Mouse (Mus musculus): ENCODE measurements around the gene G3bp1. TPM values are rescaled to one million over a fixed set of nuclear protein-coding genes. Genes with fewer than 3 reads are reported as not detected.

Gene G3bp1
- total RNA-seq, 2 experiments from 2014 or later = 58.5 to 63.4 TPM

DNA sequence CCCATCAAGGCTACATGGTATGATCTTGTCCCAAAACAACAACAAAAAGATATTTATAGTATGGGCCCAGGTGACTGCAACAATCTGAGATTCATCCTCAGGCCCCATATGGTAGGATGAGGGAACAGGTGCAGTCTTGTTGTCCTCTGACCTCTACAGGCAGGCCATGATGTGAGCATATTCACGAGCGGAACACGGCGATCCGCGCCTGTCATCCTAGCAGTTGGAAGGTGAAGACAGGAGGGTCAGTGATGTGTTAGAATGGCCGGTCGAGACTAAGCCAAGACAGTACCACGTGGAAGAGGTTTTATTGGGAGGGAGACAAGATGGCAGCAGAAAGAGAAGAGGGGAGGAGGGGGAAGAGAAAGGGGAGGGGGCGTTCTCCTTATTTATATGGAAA lies 4.8 kb upstream of the G3bp1 start:
- DNase-seq = no peak

DNA sequence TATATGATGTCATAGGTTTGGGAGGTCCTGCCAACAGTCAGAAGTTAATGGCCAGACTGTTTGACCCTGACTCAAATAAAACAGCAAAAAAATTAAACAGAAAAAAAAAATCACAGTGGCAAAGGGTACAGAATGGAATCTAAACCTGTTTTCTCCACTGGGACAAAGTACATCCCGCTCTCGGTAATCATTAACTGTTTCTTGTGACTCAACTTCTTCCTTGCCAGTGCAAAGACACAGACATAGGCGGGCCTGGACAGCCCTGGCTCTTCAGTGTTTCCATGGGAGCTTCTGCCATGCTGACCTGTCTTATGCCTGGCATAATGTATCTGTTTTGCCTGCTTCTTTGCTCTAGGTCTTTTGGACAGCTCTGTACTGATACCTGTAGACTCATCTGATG lies 4.3 kb upstream of the G3bp1 start:
- DNase-seq = no peak

DNA sequence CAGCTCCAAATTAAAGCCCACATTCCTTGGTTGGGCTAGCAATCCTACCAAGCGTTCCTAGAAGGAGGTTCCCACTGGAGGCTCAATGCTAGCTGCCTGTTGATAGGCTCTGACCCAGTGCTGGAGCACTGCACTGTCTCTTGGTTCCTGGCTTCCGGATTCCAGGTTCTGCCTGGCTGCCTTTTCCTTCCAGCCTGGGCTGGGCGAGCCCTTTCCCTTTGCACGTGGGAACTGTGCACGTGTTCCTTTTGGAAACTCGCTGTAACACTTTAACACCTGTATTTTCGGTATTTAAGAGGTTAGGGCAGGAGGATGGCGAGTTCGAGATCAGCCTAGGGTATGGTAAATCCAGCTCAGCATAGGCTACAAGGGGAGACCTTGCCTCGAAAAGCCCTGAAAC lies 1.5 kb upstream of the G3bp1 start:
- peak; percentile 38 to 51 for DNase-seq

DNA sequence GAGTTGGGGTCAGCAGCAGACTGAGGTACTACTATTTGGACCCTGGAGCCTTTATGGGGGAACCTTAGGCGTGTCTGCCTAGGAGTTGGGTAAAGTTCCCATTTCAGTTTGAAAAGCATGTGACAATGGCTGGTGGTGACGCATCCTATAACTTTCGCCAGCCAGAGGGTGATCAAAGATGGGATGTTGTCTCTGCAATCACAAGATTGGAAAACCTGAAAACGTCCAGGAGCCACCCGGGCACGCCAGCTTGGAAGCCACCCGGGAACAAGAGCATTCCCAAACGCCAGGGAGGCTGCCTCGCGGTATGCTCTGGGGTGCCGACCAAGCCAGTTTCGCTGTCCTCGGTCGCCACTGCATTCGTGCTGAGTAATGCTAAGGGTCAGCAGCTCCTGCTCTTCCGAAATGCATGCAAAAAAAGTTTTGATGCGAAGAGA lies 856 bp upstream of the G3bp1 start:
- no peak for DNase-seq

DNA sequence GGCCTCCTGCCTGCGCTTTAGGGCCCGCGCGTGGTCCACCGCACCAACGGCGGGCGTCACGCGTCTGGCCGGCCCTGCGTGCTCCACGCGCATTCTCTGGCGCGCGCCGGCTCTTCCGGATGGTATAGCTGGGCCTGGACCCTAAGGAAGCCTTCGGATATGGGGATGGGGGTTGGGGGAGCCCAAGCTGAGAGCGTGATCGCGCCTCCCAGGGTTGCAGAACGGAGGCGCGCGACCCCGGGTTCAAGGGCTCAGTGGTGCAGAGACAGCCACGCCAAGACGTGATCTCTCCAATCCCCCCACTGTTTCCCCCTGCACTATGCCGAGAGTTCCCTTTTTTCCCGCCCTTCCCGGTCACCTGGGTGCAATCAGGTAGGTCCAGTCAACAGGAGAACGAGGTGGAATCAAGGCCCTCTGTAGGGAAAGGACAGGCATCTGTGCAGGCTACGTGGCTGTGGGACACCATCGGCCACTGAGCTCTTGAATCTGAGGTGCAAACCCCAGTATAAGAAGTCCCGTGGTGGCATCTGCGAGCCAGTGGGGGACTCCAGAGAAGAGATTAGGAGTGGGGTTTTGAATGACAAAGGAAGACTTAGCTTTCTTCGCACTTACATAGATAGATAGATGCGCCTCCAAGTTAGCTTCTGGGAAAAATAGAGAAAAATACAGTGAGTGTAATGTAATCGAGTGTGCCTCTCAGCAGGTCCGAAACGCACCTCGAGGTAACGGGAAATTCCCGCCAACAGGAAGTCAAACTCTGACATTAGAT lies 622 bp downstream of the G3bp1 start:
- DNase-seq = peak in 1 of 2 experiments; percentile 21

DNA sequence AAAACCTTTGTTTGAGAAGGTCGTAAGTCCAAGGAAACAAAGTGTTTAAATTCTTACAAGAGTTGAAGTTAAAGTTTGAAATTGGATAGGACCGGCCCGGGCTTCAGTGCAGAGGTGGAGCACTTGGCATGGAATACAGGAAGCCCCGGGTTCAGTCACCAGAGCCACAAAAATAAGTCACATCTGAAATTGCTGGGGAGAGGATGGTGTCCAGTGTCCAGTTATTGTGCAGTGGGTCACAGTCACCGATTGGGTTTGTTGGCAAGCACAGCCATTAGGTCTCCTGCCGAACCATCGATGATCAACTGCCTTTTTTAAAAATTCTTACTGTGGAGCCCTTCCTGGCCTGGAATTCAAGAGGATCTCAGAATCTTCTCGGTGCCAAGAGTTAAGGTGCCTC lies 1.3 kb downstream of the G3bp1 start:
- DNase-seq = peak in 1 of 2 experiments; percentile 20

DNA sequence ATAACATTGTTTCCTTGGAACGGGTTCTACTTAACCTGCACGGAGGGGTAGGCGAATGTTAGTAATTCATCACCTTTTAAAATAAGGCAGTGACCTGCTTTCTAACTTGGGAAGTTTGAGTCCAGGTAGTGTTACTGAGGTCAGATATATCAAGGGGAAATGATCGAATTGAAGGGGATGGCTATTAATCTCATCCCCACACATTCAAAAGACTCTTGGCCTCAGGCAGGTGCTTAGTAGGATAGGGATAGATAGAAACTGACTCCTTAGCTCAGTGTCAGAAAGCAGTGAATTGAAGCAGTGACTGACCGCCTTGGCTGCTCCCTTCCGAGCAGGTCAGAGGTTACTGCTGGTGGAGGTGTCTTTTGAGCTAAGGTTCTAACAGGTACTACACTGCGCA lies 2.0 kb downstream of the G3bp1 start:
- no peak for DNase-seq

DNA sequence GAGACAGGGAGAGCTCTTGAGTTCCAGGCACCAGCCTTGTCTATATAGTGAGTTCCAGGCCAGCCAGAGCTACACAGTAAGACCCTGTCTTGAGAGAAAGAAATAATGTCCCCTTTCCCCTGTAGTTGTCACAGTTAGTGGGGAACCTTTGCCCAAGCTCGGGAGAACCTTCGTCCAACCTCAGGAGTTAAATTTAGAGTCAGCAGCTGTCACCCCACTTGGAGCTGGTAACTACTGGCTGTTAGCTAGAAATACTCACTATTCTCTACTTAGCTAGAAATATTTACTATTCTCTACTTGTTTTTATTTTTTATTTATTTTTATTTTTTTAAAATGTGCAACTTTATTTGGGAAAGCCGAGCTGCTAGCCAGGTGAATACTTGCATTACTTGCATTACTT lies 3.7 kb downstream of the G3bp1 start:
- no peak for DNase-seq

DNA sequence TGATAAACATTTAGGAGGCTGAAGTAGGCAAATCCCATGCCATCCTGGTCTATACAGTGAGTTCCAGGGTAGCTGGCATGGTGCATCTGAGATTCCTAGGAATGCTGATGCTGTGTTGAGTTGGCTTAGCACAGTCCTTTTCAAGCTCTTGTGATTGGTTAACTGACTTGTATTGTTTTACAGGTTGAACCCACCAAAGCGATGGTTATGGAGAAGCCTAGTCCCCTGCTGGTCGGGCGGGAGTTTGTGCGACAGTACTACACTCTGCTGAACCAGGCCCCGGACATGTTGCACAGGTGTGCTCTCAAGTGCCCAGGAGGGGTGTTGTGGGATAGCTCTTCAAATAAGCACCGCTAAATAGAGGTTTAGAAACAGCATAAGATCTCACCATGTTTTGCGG lies 16.0 kb downstream of the G3bp1 start:
- no peak for DNase-seq

DNA sequence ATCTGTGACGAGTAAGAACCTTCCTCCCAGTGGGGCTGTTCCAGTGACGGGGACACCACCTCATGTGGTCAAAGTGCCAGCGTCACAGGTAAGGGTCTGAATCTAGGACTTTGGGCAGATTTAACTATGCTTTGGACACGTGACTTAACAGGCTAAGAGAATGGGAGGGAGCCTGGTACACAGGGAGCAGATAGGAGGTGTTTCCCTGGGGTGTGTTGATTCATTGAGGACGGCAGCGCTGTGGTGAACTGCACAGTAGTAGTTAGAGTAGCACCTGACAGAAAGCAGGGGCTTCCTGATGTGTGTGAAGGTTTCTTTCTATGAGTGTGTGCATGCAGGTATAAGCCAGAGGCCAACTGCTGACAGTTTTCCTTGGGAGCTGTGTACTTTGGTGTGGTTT lies 26.7 kb downstream of the G3bp1 start:
- DNase-seq = no peak

DNA sequence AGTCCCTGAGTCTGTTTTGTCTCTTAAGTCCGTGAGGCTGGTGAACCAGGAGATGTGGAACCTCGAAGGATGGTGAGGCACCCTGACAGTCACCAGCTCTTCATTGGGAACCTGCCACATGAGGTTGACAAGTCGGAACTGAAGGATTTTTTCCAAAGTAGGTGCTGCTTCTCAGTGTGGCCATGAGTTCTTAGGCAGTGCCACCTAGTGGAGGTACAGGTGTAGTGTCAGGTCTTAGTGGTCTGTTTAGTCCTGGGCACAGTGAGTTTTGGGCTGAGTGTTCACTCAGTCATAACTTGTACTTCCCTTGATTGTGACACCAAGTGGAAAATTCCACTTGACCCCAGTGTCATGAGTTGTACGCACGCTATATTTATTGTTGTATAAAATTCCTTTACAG lies 28.4 kb downstream of the G3bp1 start:
- peak; percentile 39 to 56 for DNase-seq

DNA sequence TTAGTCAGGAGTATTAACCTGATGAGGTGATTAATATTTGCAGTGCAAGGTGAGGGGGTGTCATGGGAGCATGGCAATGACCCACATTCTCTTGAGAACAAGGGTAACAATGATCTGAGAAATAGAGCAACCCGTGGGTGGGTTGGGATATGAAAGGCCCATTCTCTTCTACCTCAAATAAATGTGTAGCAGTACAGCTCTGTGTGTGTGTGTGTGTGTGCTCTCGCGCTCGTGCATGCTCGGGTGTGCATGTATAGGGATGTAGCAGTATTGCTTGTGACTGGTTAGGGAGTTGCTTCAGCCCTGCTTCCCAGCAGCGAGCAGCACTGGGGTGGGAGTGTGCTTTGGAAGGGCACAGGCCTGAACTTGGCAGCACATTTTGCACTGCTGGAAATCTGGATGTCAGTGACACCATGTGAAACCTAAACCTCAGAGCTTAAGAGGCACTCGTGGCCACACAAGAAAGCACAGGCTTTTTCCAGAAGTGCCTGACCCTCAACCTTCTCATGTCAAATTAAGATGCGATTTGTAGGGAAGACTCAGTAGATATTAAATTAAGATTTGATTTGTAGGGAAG lies 32.6 kb downstream of the G3bp1 start:
- no peak for DNase-seq

DNA sequence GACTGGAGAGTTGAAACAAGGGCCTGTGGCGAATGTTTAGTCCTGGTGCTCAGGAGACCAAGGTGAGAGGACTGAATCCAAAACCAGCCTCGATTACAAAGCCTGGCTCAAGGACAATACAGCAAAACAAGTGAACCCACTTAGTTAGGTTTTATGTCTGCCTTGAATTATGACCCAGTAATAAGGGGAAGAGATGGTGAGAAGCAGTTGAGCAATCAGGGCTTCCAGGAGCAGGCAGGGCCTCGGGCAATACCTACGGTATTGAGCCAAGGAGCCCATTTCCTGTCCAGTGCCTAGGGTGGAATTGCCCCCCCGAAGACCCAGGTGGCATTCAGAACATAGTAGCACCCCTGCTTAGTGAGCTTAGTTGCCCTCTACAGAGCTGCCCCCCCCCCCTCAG lies 33.4 kb downstream of the G3bp1 start:
- DNase-seq = no peak

DNA sequence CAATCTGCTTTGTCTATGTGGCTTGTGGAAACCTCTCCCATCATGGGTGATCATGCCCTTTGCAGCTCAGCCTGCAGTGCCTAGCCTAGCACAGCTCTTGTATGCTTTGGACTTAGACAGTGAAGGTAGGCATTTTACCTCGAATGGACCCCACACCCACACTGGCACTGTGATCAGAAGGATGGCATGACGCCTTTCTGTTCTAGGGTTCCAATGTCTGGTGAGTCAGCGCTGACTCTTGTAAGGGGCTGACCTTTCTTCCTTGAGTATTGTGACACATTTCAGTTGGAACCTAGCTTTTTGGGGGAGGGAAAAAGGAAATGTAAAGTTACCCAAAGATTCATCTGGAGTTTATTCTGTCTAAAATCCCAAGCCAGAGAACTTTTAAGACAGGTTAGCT lies 36.0 kb downstream of the G3bp1 start:
- peak; percentile 52 to 58 for DNase-seq

DNA sequence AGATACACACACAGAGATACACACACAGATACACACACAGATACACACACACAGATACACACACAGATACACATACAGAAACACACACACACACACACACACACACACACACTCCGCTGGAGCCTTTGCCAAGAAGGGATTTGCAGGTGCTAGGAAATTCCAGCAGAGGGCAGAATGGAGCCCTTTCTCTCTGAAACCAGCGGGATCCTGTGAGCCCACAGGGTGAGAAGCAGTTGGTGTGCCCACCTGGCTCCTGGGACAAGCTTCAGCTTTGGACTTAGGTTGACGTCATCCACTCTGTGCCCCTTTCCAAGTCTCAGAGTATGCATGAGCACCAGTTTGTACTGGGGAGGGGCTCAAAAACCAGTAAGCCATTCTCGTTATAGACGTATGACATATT lies 41.9 kb downstream of the G3bp1 start:
- DNase-seq = no peak

DNA sequence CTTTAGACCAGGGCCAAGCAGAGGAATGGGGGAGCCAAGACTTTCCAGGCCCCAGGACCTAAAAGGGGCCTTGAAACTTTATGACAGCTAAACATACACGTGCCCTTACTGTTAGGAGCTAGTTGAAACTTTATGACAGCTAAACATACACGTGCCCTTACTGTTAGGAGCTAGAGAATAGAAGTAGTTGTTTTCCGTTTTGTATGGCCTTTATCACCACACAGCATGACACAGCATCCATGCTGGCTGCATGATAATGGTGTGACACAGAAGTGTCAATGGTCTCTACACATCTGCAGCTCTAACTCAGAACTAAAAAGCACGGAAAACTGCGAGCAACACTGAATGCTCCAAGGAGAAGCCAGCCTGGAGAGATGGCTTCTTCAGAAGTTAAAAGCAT lies 48.2 kb downstream of the G3bp1 start:
- DNase-seq = no peak

DNA sequence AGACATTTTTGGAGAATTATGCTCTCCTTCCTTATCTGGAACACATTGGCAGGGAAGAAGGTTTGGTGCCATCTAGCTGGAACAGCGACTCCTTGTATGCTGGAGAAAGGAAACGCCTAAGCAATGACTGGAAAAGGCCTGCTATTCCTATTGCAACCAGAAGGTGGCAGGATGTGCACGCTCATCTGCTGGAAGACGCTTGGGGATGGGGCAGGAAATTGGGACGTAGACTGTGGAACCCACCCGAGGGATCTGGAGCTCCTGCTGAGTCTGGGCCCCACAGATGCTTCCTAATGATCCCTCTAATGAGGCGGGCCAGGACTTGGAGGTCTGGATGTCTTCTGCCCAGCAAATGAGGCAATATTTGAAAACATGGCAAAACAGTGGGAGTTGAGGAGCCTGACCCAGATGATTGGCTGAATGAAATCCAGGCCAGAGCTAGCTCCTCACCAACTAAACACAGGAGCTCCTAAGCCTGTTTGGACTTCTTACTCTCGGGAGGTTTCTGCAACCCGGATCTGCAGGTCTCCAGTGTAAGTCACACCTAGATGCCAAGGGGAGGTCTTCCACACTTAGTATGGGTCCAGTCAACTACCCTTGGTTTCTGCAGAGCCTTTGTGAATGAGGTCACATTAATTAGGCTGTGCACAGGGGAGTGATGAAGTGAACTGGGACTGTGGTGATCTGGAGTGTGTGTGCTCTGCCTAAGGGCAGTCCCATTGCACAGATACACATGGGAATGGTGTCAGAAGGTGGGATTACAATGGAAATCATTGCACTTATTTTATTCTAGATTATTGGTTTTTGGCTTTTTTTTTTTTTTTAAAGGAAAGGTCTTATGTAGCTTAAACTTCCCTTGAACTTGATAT lies 49.6 kb downstream of the G3bp1 start:
- peak; percentile 69 to 71 for DNase-seq

DNA sequence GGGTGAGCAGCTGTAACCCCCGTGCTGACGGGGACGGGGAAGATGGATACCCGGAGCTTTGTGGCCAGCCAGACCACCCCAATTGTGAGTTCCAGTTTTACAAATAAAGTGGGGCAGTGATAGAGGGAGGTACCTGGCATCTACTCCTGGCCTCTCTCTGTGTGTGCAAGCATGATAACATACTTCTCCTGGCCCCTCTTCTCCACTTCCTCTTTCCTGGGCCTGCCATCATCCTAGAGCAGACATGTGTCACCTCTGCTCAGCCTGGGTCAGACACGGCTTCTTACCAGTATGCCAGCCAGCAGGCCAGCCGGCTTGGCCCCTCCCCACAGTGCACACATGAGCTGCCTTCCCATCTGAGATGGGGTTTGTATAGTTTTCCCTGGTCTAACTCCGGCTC lies 61.3 kb downstream of the G3bp1 start:
- DNase-seq = no peak

DNA sequence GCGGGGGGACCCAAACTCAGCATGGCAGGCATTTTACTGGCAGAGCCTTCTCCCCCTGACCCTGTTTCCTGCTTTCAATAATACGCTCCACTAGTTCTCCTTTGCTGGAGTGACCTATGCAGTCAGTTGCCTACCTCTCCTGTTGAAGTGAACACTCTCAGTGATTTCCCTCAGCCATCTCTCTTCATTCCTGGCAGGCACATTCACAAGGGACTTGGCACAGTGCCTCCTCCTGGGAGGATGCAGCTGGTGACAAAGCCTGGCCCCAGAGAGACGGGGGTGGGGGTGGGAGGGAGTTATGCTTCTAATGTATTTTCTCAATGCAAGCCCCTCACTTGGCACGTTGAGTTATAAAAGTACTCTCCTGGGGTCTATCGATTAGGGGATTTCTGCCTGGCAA lies 63.9 kb downstream of the G3bp1 start:
- peak in 1 of 2 experiments; percentile 7 for DNase-seq

DNA sequence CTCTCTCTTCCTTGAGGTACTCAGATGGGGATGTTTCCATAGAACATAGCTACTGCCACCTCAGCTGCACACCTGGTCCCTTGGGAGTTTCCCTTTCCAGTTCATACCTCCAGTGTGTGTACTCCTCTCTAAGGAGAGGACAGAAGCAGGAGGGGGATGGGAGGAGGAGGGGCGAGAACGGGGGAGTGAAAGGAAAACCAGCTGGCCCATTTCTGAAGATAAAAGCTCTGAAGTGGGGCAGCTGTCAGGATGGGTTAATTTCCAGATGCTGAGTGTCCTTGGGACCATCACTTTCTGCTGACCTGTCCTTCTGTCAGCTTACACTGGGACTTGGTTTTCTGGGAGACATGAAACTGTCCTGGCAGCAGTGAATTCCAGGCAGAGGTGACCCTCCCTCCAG lies 65.3 kb downstream of the G3bp1 start:
- no peak for DNase-seq

DNA sequence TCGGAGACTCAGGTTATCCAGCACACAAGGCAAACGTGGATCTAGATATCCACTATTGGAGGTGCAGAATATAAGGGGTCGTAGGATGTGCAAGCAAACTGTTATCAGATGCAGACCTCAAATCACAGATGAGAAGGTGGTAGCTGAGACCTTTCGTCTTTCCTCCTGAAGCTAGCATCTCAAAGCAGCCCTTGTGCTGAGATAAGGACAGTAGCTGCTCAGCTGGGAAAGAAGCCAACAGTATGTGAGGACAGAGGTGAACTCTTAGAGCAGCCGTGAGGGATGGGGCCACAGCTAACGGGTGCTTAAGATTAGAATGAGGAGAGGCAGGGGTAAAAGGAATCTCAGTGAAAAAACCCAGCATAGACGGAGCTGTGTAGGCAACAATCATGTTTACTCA lies 72.6 kb downstream of the G3bp1 start:
- DNase-seq = no peak

DNA sequence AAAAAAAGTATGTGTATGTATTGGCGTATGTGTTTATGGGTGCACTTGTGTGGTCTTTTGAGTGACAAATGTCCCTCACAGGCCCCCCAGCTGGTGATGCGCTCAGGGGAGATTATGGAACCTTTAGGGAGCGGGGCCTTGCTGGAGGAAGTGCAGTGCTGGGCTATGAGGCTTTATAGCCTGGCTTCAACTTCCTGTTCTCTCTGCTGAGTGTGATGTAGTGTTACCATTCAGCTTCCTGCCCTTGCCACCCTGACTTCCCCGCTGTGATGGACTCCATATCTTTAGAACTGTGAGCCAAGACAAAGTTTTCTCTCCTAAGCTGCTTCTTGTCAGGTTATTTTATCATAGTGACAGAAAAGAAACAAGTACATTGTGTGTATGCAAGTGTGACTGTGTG lies 73.2 kb downstream of the G3bp1 start:
- no peak for DNase-seq

DNA sequence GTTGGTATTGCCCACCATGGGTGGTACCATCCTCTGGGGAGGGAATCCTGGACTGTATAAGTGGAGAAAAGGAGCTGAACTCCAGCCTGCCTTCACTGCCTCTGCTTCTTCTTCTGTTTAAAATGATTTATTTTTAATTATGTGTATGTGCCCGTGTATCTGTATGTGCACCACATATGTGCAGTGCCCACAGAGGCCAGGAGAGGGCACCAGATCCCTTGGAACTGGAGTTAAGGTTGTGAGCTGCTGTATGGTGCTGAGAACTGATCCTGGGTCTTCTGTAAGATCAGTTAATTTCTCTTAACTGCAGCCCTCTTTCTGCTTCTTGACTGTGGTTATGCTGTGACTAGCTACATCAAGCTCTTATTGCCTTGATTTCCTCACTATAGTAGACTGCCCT lies 76.2 kb downstream of the G3bp1 start:
- no peak for DNase-seq
